Mouse (Mus musculus) intestine, postnatal 0 days (tissue): ENCODE results near the gene Ppfia3. TPM values are rescaled to one million over a fixed set of nuclear protein-coding genes. Genes with fewer than 3 reads are reported as not detected.
A peak's percentile ranks its signal among the peaks of the same experiment; 100 is the strongest.
"Not testable (repeated sequence)": the region's sequence is repeated elsewhere in the genome, so short reads cannot be mapped to it uniquely, and the experiment has no call there.

Source experiments
- ATAC-seq: fragments of 200-750 bp; cut with Nextera tagmentation; 2 replicates; pipeline ENCODE4 v1.8.0; 2017; ENCODE audit warnings: mild to moderate bottlenecking, moderate TSS enrichment, moderate library complexity
- H3K27ac ChIP-seq: fragments of 300-500 bp; sonication (generic); 2 replicates; pipeline ENCODE4 v1.5.1; 2014; ENCODE audit warnings: mild to moderate bottlenecking, low read depth, low read length, moderate library complexity
- H3K27me3 ChIP-seq: fragments of 300-500 bp; sonication (generic); replicated peaks from 2 replicates; pipeline ENCODE4 v1.6.1; 2014; ENCODE audit warnings: low read length, mixed read lengths; ENCODE audit not compliant: control insufficient read depth, insufficient read depth
- H3K36me3 ChIP-seq: fragments of 300-500 bp; sonication (generic); 2 replicates; pipeline ENCODE4 v1.6.1; 2014; ENCODE audit warnings: mild to moderate bottlenecking, moderate library complexity; ENCODE audit not compliant: control insufficient read depth, insufficient read depth
- H3K4me1 ChIP-seq: fragments of 300-500 bp; sonication (generic); replicated peaks from 2 replicates; pipeline ENCODE4 v1.6.1; 2014; ENCODE audit warnings: antibody characterized with exemption, low read length, mixed read lengths; ENCODE audit not compliant: control insufficient read depth, insufficient read depth
- H3K4me2 ChIP-seq: fragments of 300-500 bp; sonication (generic); replicated peaks from 2 replicates; pipeline ENCODE4 v1.6.1; 2014; ENCODE audit warnings: low read depth, mild to moderate bottlenecking, moderate library complexity
- H3K4me3 ChIP-seq: fragments of 300-500 bp; sonication (generic); 2 replicates; pipeline ENCODE4 v1.5.1; 2014; ENCODE audit warnings: low read depth, low read length
- H3K9ac ChIP-seq: fragments of 300-500 bp; sonication (generic); 2 replicates; pipeline ENCODE4 v1.6.1; 2014; ENCODE audit warnings: mild to moderate bottlenecking, low read depth, low read length
- H3K9me3 ChIP-seq: fragments of 300-500 bp; sonication (generic); 2 replicates; pipeline ENCODE4 v1.6.1; 2016; ENCODE audit warnings: mixed run types; ENCODE audit not compliant: control insufficient read depth
- CTCF ChIP-seq: sonication (generic); IDR thresholded peaks from 2 replicates; pipeline ENCODE4 v1.5.1; 2016; ENCODE audit warnings: low read depth, mild to moderate bottlenecking, control low read depth, antibody characterized with exemption, moderate library complexity
- WGBS: fragments of 180-500 bp; shearing (Covaris S2); extraction: QIAGEN DNeasy Blood & Tissue Kit; methylation state at CpG from one replicate; pipeline ENCODE4 v1.1.7; 2014; 5-methylcytosine and 5-hydroxymethylcytosine counted together
- polyA plus RNA-seq: library from polyadenylated mRNA; unstranded; fragments of >200 nt; fragmentation: Nextera tagmentation; extraction: Ambion mirVana; gene quantifications from 2 replicates; pipeline ENCODE4 v1.2.1, GENCODE M21; 2015

The Ppfia3 gene
- polyA plus RNA-seq, 1 experiment from 2014 or later, result 24.5 TPM

- Histone ChIP-seq H3K36me3 (no peaks in the 10 kb centered on the region), H3K4me2 (peak overlapping the region; percentile 99), H3K27me3 (peaks cover 52% of the 10 kb centered on the region), H3K4me1 (peaks cover 4% of the 10 kb centered on the region; the same call in 1 of the 2 replicates), H3K9ac (peak overlapping the region; percentile 51; the same call in 1 of the 2 replicates), H3K27ac (no peak overlapping the region), H3K4me3 (peak overlapping the region; percentile 56), H3K9me3 (no peaks in the 10 kb centered on the region)
- peak; percentile 23 for TF ChIP-seq CTCF
- ATAC-seq, result no peak
- WGBS, result 5% methylated on average over 31 of the region's 35 CpGs
Observed at GRCm38 (mm10) chr7:45365742-45366651, 822 bp downstream of the Ppfia3 start.

GRCm38 (mm10) chr7:45363983-45364382, 2.8 kb downstream of the Ppfia3 start:
- no peak for ATAC-seq
- Histone ChIP-seq H3K4me1 (no peaks in the 10 kb centered on the region), H3K4me3 (no peak overlapping the region), H3K27me3 (peaks cover 60% of the 10 kb centered on the region), H3K9me3 (no peaks in the 10 kb centered on the region), H3K4me2 (no peak overlapping the region), H3K9ac (no peak overlapping the region), H3K36me3 (no peaks in the 10 kb centered on the region), H3K27ac (no peak overlapping the region)
- TF ChIP-seq CTCF, result no peak
- WGBS, result 67% methylated on average over 2 of the region's 2 CpGs

GRCm38 (mm10) chr7:45362801-45363200, 4.0 kb downstream of the Ppfia3 start:
- peak; percentile 25; the same call in 1 of the 2 replicates for ATAC-seq
- no peak overlapping the region; the same call in 1 of the 2 replicates for H3K4me2 ChIP-seq
- no peaks in the 10 kb centered on the region for H3K4me1 ChIP-seq
- H3K4me3 ChIP-seq, result no peak overlapping the region
- H3K36me3 ChIP-seq, result no peaks in the 10 kb centered on the region
- TF ChIP-seq CTCF, result no peak
- no peak overlapping the region for H3K27ac ChIP-seq
- no peaks in the 10 kb centered on the region for H3K9me3 ChIP-seq
- 2% methylated on average over 13 of the region's 13 CpGs for WGBS
- no peak overlapping the region for H3K9ac ChIP-seq
- peaks cover 50% of the 10 kb centered on the region for H3K27me3 ChIP-seq

GRCm38 (mm10) chr7:45361243-45361804, 5.5 kb downstream of the Ppfia3 start:
- Histone ChIP-seq H3K27ac (no peak overlapping the region), H3K4me1 (no peaks in the 10 kb centered on the region), H3K27me3 (peaks cover 46% of the 10 kb centered on the region), H3K9ac (no peak overlapping the region), H3K4me2 (peak overlapping the region; percentile 73), H3K36me3 (no peaks in the 10 kb centered on the region), H3K9me3 (no peaks in the 10 kb centered on the region), H3K4me3 (peak overlapping the region; percentile 31)
- WGBS, result under 1% methylated on average over 43 of the region's 43 CpGs
- peak; percentile 30; the same call in 1 of the 2 replicates for TF ChIP-seq CTCF
- ATAC-seq, result peak; percentile 63

DNA sequence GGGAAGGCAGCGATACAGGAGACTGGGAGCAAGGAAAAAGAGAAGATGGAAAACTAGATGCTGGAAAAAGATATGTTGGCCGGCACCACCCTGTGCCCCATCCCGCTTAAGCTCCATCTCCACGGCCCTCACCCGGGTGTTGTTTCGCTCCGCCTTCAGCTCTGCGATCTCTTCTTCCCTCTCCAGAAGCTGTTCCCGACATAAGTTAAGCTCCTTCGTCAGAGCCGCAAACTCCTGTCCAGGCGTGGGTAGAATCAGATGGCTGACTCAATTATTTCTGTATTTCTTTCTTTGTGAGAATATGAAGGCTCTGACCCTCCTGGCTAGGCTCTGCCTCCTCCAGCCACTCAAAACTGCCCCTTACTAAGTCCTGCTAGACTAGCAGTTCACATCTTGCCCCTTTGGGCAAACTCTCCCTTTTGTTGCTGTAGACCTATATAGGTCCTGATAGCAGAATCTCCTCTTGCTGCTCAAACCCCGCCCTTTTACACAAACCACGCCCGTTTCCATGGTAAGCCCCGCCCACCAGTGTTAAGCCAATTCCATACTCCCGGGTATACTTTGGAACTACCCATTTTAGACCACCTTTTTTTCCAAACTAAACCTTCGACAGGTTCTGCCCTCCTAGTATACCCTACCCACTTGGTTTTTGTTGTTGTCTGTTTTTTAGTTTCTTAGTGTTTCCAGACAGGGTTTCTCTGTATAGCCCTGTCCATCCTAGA, 6.3 kb downstream of the Ppfia3 start:
- TF ChIP-seq CTCF, result no peak
- H3K4me3 ChIP-seq, result no peak overlapping the region
- no peak overlapping the region for H3K27ac ChIP-seq
- no peaks in the 10 kb centered on the region for H3K4me1 ChIP-seq
- no peak overlapping the region; the same call in 1 of the 2 replicates for H3K4me2 ChIP-seq
- ATAC-seq, result no peak
- no peaks in the 10 kb centered on the region for H3K9me3 ChIP-seq
- H3K36me3 ChIP-seq, result no peaks in the 10 kb centered on the region
- H3K9ac ChIP-seq, result no peak overlapping the region
- peaks cover 39% of the 10 kb centered on the region for H3K27me3 ChIP-seq
- 50% methylated on average over 18 of the region's 18 CpGs for WGBS

GRCm38 (mm10) chr7:45359081-45359480, 7.7 kb downstream of the Ppfia3 start:
- not testable (repeated sequence) for H3K9me3 ChIP-seq, H3K36me3 ChIP-seq, H3K4me3 ChIP-seq, H3K4me2 ChIP-seq, H3K9ac ChIP-seq, H3K27ac ChIP-seq, H3K4me1 ChIP-seq, ATAC-seq
- peaks cover 32% of the 10 kb centered on the region for H3K27me3 ChIP-seq
- WGBS, result 51% methylated on average over 10 of the region's 11 CpGs
